Mouse (Mus musculus) limb, embryonic 14.5 days (tissue): ENCODE data around the gene Stox2. TPM values are rescaled to one million over a fixed set of nuclear protein-coding genes. Genes with fewer than 3 reads are reported as not detected.
A peak's percentile ranks its signal among the peaks of the same experiment; 100 is the strongest.

ENCODE experiments used
- ATAC-seq: fragments of 200-750 bp; cut with Nextera tagmentation; 2 replicates; pipeline ENCODE4 v1.8.0; 2017; ENCODE audit warnings: low read depth, moderate number of reproducible peaks, moderate TSS enrichment; ENCODE audit not compliant: low FRiP score
- DNase-seq: peaks from one replicate; pipeline ENCODE4 v3.0.0-alpha.2; 2015; ENCODE audit warnings: low spot score
- H3K27ac ChIP-seq: fragments of 300-500 bp; sonication (generic); replicated peaks from 2 replicates; pipeline ENCODE4 v1.5.1; 2014; ENCODE audit warnings: low read depth, mild to moderate bottlenecking, low read length, moderate library complexity, mixed read lengths
- H3K27me3 ChIP-seq: fragments of 300-500 bp; sonication (generic); 2 replicates; pipeline ENCODE4 v1.6.1; 2014; ENCODE audit warnings: low read length, mixed read lengths; ENCODE audit not compliant: control insufficient read depth, insufficient read depth
- H3K36me3 ChIP-seq: fragments of 300-500 bp; sonication (generic); 2 replicates; pipeline ENCODE4 v1.6.1; 2014; ENCODE audit warnings: mild to moderate bottlenecking, low read length, moderate library complexity, mixed read lengths; ENCODE audit not compliant: control insufficient read depth, insufficient read depth
- H3K4me1 ChIP-seq: fragments of 300-500 bp; sonication (generic); 2 replicates; pipeline ENCODE4 v1.6.1; 2014; ENCODE audit warnings: antibody characterized with exemption, low read length, mixed read lengths; ENCODE audit not compliant: control insufficient read depth, insufficient read depth
- H3K4me2 ChIP-seq: fragments of 300-500 bp; sonication (generic); replicated peaks from 2 replicates; pipeline ENCODE4 v1.6.1; 2014; ENCODE audit warnings: low read depth, mild to moderate bottlenecking, low read length, moderate library complexity; ENCODE audit not compliant: severe bottlenecking
- H3K4me3 ChIP-seq: fragments of 300-500 bp; sonication (generic); replicated peaks from 2 replicates; pipeline ENCODE4 v1.5.1; 2014; ENCODE audit warnings: low read length
- H3K9ac ChIP-seq: fragments of 300-500 bp; sonication (generic); 2 replicates; pipeline ENCODE4 v1.6.1; 2014; ENCODE audit warnings: mild to moderate bottlenecking, low read depth, low read length, moderate library complexity; ENCODE audit not compliant: severe bottlenecking
- H3K9me3 ChIP-seq: fragments of 300-500 bp; sonication (generic); 2 replicates; pipeline ENCODE4 v1.6.1; 2016; ENCODE audit warnings: low read length; ENCODE audit not compliant: control insufficient read depth
- POLR2A ChIP-seq: fragments of 200-500 bp; IDR thresholded peaks from 2 replicates; pipeline ENCODE4 v1.8.0; 2012; ENCODE audit warnings: inconsistent platforms, mild to moderate bottlenecking, moderate library complexity, borderline replicate concordance; ENCODE audit not compliant: insufficient read depth, insufficient read length; ENCODE audit errors: extremely low read depth
- WGBS: fragments of 180-500 bp; shearing (Covaris S2); extraction: QIAGEN DNeasy Blood & Tissue Kit; methylation state at CpG from one replicate; pipeline ENCODE4 v1.1.7; 2014; 5-methylcytosine and 5-hydroxymethylcytosine counted together
- polyA plus RNA-seq, 2 experiments: library from polyadenylated mRNA; depleted of rRNA in 1 of 2; stranded (reverse) in 1 of 2; unstranded in 1 of 2; fragments of >200 nt; fragmentation: Nextera tagmentation in 1 of 2; extraction: Ambion mirVana in 1 of 2; gene quantifications; 2 replicates each; pipeline versions ENCODE4 v1.2.1 to v1.2.3; 2012 to 2014

Gene Stox2
- polyA plus RNA-seq, 2 experiments: 12.2 to 17.1 TPM

- Histone ChIP-seq H3K9ac (no peak overlapping the region), H3K36me3 (no peaks in the 10 kb centered on the region), H3K4me2 (peak overlapping the region; percentile 31), H3K27ac (no peak overlapping the region), H3K4me1 (peaks cover 13% of the 10 kb centered on the region), H3K4me3 (no peak overlapping the region), H3K27me3 (no peaks in the 10 kb centered on the region), H3K9me3 (no peaks in the 10 kb centered on the region)
- TF ChIP-seq POLR2A: no peak
- DNase-seq: peak; percentile 76
- ATAC-seq: peak; percentile 90
- WGBS: 56% methylated on average over 9 of the region's 9 CpGs
These were observed 111.9 kb downstream of the Stox2 start for GRCm38 (mm10) chr8:47334223-47334757.

GRCm38 (mm10) chr8:47332941-47333340 lies 113.2 kb downstream of the Stox2 start:
- ATAC-seq (no peak), DNase-seq (no peak)
- H3K9me3 ChIP-seq: no peaks in the 10 kb centered on the region
- H3K9ac ChIP-seq: no peak overlapping the region
- H3K4me2 ChIP-seq: no peak overlapping the region
- H3K36me3 ChIP-seq: no peaks in the 10 kb centered on the region
- H3K27ac ChIP-seq: no peak overlapping the region
- H3K27me3 ChIP-seq: no peaks in the 10 kb centered on the region
- TF ChIP-seq POLR2A: no peak
- no peak overlapping the region for H3K4me3 ChIP-seq
- WGBS: 86% methylated on average over 1 of the region's 1 CpGs
- peaks cover 12% of the 10 kb centered on the region for H3K4me1 ChIP-seq

GRCm38 (mm10) chr8:47330982-47331381 lies 115.2 kb downstream of the Stox2 start:
- no peak overlapping the region for H3K4me2 ChIP-seq
- H3K4me3 ChIP-seq: no peak overlapping the region
- no peak overlapping the region for H3K27ac ChIP-seq
- TF ChIP-seq POLR2A: no peak
- H3K36me3 ChIP-seq: no peaks in the 10 kb centered on the region
- DNase-seq (peak; percentile 45), ATAC-seq (no peak)
- H3K9ac ChIP-seq: no peak overlapping the region
- peaks cover 17% of the 10 kb centered on the region for H3K4me1 ChIP-seq
- no peaks in the 10 kb centered on the region for H3K9me3 ChIP-seq
- WGBS: 27% methylated on average over 5 of the region's 5 CpGs
- H3K27me3 ChIP-seq: no peaks in the 10 kb centered on the region

- Histone ChIP-seq H3K9ac (no peak overlapping the region), H3K4me3 (no peak overlapping the region), H3K27ac (no peak overlapping the region), H3K9me3 (no peaks in the 10 kb centered on the region), H3K4me2 (no peak overlapping the region), H3K27me3 (no peaks in the 10 kb centered on the region), H3K36me3 (no peaks in the 10 kb centered on the region), H3K4me1 (peaks cover 14% of the 10 kb centered on the region; the same call in 1 of the 2 replicates)
- WGBS: 73% methylated on average over 8 of the region's 8 CpGs
- no peak for ATAC-seq
- no peak for TF ChIP-seq POLR2A
- DNase-seq: no peak
These were observed 119.8 kb downstream of the Stox2 start for GRCm38 (mm10) chr8:47326348-47326747.

- DNase-seq (no peak), ATAC-seq (no peak)
- Histone ChIP-seq H3K27ac (no peak overlapping the region), H3K4me1 (peaks cover 10% of the 10 kb centered on the region; the same call in 1 of the 2 replicates), H3K27me3 (no peaks in the 10 kb centered on the region), H3K9ac (no peak overlapping the region), H3K9me3 (no peaks in the 10 kb centered on the region), H3K36me3 (no peaks in the 10 kb centered on the region), H3K4me3 (no peak overlapping the region), H3K4me2 (no peak overlapping the region)
- WGBS: 43% methylated on average over 15 of the region's 16 CpGs
- TF ChIP-seq POLR2A: no peak
These were observed 121.9 kb downstream of the Stox2 start for GRCm38 (mm10) chr8:47324117-47324820.
